Mouse (Mus musculus) kidney, embryonic 14.5 days (tissue): ENCODE data around the gene Zfp882. TPM values are rescaled to one million over a fixed set of nuclear protein-coding genes. Genes with fewer than 3 reads are reported as not detected.
"Not testable (repeated sequence)": the region's sequence is repeated elsewhere in the genome, so short reads cannot be mapped to it uniquely, and the experiment has no call there.

ENCODE experiments used
- ATAC-seq: fragments of 200-750 bp; cut with Nextera tagmentation; 2 replicates; pipeline ENCODE4 v1.8.0; 2017; ENCODE audit warnings: moderate number of reproducible peaks, mild to moderate bottlenecking, moderate TSS enrichment, moderate library complexity; ENCODE audit not compliant: low FRiP score, low TSS enrichment
- H3K27ac ChIP-seq: fragments of 300-500 bp; sonication (generic); 2 replicates; pipeline ENCODE4 v1.5.1; 2014; ENCODE audit warnings: low read depth, mild to moderate bottlenecking, low read length, moderate library complexity, mixed read lengths
- H3K27me3 ChIP-seq: fragments of 300-500 bp; sonication (generic); 2 replicates; pipeline ENCODE4 v1.6.1; 2014; ENCODE audit warnings: mild to moderate bottlenecking, low read length; ENCODE audit not compliant: control insufficient read depth, insufficient read depth
- H3K36me3 ChIP-seq: fragments of 300-500 bp; sonication (generic); 2 replicates; pipeline ENCODE4 v1.6.1; 2014; ENCODE audit warnings: low read length, mixed read lengths; ENCODE audit not compliant: control insufficient read depth, insufficient read depth
- H3K4me1 ChIP-seq: fragments of 300-500 bp; sonication (generic); 2 replicates; pipeline ENCODE4 v1.6.1; 2014; ENCODE audit warnings: low read length, mixed read lengths; ENCODE audit not compliant: control insufficient read depth, insufficient read depth
- H3K4me2 ChIP-seq: fragments of 300-500 bp; sonication (generic); replicated peaks from 2 replicates; pipeline ENCODE4 v1.6.1; 2014; ENCODE audit warnings: low read depth, mild to moderate bottlenecking, low read length
- H3K4me3 ChIP-seq: fragments of 300-500 bp; sonication (generic); 2 replicates; pipeline ENCODE4 v1.5.1; 2014; ENCODE audit warnings: mild to moderate bottlenecking, low read length
- H3K9ac ChIP-seq: fragments of 300-500 bp; sonication (generic); 2 replicates; pipeline ENCODE4 v1.6.1; 2014; ENCODE audit warnings: low read depth, mild to moderate bottlenecking, low read length, moderate library complexity
- H3K9me3 ChIP-seq: fragments of 300-500 bp; sonication (generic); 2 replicates; pipeline ENCODE4 v1.6.1; 2016; ENCODE audit warnings: low read length; ENCODE audit not compliant: control insufficient read depth
- WGBS: fragments of 180-500 bp; shearing (Covaris S2); extraction: QIAGEN DNeasy Blood & Tissue Kit; methylation state at CpG from one replicate; pipeline ENCODE4 v1.1.7; 2014; 5-methylcytosine and 5-hydroxymethylcytosine counted together
- polyA plus RNA-seq: library from polyadenylated mRNA; unstranded; fragments of >200 nt; fragmentation: Nextera tagmentation; extraction: Ambion mirVana; gene quantifications from 2 replicates; pipeline ENCODE4 v1.2.1, GENCODE M21; 2014

Zfp882 gene
- polyA plus RNA-seq, 1 experiment from 2014 or later = 10.5 TPM

DNA sequence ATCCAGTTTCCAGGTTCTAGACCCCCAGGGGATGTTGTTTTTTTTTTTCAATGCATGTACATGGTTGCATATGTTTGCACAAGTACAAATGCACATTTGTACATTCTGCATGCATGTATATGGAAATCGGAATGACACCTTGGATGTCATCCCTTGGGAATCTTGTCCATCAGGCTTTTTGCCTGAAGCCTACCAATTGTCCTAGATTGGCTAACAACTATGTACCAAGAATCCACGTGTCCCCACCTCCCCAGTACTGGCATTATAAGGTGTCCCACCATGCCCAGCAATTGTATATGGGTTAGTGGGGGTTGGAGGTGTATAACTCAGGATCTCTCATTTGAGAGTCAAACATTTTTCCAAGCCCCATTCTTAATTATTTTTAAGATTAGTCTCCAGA is 3.9 kb downstream of the Zfp882 start:
- 92% methylated on average over 2 of the region's 2 CpGs for WGBS
- Histone ChIP-seq H3K36me3 (peaks cover 16% of the 10 kb centered on the region; the same call in 1 of the 2 replicates), H3K9me3 (no peaks in the 10 kb centered on the region), H3K4me1 (no peaks in the 10 kb centered on the region), H3K27me3 (no peaks in the 10 kb centered on the region), H3K27ac (no peak overlapping the region), H3K4me2 (no peak overlapping the region), H3K4me3 (no peak overlapping the region), H3K9ac (no peak overlapping the region)
- no peak for ATAC-seq

DNA sequence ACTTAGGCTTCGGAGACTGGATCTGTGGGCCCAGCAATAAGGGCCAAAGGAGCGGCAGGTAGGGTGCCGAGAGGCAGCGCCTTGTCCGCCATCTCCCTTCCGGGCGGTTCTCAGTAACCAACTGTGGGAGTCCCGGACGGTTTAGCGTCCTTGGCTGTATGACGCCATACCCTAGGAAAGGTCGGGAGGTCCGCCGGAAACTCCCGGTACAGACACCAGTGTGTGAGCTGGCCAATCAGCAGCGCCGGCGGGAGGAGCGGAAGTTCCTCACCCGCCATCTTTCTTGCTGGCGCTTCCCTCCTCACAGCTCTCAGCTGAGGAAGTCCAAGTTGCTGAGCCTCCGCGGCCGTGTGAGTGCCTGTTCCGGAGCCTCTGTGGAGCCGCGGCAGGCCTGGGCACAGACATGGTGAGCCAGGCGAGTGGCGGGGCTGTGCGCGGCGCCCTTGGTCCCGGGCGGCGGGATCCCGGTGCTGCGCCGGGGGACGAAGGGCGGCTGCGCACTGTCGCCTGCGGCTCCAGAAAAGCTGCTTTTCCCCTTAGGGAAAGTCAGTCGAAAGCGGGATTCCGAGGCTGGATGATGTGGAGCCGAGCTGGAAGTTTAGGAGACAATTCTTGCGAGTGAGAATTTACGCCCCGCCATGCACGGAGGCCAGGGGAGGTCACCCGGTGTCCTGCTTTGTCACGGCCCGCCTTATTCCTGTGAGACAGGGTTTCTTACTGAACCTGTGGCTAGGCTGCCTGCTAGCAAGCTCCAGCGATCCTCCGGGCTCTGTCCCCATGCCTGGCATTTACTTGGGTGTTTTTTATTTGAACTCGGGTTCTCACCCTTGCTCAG is 14.4 kb downstream of the Zfp882 start:
- Histone ChIP-seq H3K4me3 (peak overlapping the region; percentile 72), H3K4me1 (no peaks in the 10 kb centered on the region), H3K9ac (peak overlapping the region; percentile 88), H3K27me3 (no peaks in the 10 kb centered on the region), H3K36me3 (no peaks in the 10 kb centered on the region; the same call in 1 of the 2 replicates), H3K27ac (peak overlapping the region; percentile 98), H3K4me2 (peak overlapping the region; percentile 62), H3K9me3 (no peaks in the 10 kb centered on the region)
- ATAC-seq = peak; percentile 100
- WGBS = under 1% methylated on average over 57 of the region's 57 CpGs

DNA sequence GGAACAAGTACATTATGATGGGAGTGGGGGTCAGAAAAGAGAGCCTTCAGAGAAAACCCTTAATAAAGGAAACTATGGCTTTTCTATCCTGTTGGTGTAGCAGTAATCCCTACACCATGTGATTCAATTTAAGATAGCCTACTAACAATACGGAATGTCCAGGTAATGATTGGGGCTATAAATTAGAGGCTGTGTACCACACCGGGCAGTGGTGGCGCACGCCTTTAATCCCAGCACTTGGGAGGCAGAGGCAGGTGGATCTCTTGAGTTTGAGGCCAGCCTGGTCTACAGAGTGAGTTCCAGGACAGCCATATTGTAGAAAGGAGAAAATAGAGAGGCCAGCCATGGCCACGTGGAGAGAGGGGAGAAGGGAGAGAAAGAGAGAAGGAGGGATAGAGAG is 17.4 kb downstream of the Zfp882 start:
- no peaks in the 10 kb centered on the region for H3K4me1 ChIP-seq
- no peak overlapping the region for H3K9ac ChIP-seq
- H3K4me3 ChIP-seq = no peak overlapping the region
- no peak for ATAC-seq
- no peaks in the 10 kb centered on the region for H3K9me3 ChIP-seq
- 94% methylated on average over 5 of the region's 5 CpGs for WGBS
- no peak overlapping the region for H3K4me2 ChIP-seq
- H3K27me3 ChIP-seq = no peaks in the 10 kb centered on the region
- H3K36me3 ChIP-seq = peaks cover 19% of the 10 kb centered on the region
- no peak overlapping the region for H3K27ac ChIP-seq

DNA sequence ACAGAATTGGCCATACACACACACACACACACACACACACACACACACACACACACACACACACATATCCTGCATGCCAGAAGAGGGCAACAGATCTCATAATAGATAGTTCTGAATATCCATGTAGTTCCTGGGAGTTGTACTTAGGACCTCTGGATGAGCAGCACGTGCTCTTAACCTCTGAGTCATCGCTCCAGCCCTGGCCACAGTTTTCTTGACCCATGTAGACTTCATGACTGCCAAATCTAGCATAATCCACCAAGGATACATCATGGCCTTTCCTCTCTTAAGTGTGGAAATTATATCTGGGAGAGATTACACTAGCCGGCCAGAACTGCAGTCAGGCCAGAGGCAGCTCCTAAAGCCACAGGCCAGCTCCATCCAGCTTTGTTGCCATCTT is 18.1 kb downstream of the Zfp882 start:
- H3K9ac ChIP-seq = no peak overlapping the region
- no peaks in the 10 kb centered on the region for H3K27me3 ChIP-seq
- no peak overlapping the region for H3K4me3 ChIP-seq
- no peaks in the 10 kb centered on the region for H3K4me1 ChIP-seq
- no peak for ATAC-seq
- 0 out of 2 replicates have a peak, but pooled peaks cover 2% of the 10 kb centered on the region for H3K9me3 ChIP-seq
- H3K4me2 ChIP-seq = no peak overlapping the region
- no peak overlapping the region for H3K27ac ChIP-seq
- 95% methylated on average over 3 of the region's 3 CpGs for WGBS
- peaks cover 25% of the 10 kb centered on the region for H3K36me3 ChIP-seq

DNA sequence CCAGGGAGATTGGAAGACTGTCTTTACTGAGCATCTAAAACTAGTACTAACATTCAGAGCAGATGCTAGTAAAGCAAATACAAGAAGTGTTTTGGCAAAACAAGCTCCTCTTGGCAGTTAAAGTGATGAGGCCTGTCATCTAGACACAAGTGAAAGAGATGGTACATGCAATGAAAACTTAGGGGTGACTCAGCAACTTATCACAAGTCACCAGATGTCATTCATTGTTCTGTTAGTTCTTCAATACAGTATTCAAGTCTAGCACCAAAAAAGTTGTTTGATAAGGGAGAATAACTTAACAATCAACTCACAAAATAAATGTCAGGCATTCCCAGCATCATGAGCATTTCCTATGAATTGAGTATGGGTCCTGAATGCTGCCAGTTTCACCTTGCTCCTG is 19.4 kb downstream of the Zfp882 start:
- ATAC-seq = no peak
- H3K27me3 ChIP-seq = no peaks in the 10 kb centered on the region
- H3K4me3 ChIP-seq = no peak overlapping the region
- H3K9me3 ChIP-seq = 0 out of 2 replicates have a peak, but pooled peaks cover 3% of the 10 kb centered on the region
- no peaks in the 10 kb centered on the region for H3K4me1 ChIP-seq
- H3K9ac ChIP-seq = no peak overlapping the region
- no peak overlapping the region for H3K27ac ChIP-seq
- H3K4me2 ChIP-seq = no peak overlapping the region
- peaks cover 29% of the 10 kb centered on the region for H3K36me3 ChIP-seq

DNA sequence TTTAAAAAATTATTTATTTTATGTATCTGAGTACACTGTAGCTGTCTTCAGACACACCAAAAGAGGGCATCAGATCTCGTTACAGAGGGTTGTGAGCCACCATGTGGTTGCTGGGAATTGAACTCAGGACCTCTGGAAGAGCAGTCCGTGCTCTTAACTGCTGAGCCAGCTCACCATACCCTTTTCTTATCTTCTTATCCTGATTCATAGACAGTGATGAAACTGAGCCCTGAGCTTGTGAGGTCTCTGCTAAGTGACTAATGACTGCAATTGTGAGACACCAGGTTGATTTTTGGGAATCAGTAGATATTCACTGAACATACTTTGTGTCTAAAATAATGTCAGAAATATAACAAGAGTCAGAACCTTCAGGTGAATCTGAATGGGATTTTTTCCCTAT is 29.6 kb downstream of the Zfp882 start:
- H3K27ac ChIP-seq, H3K36me3 ChIP-seq, H3K4me3 ChIP-seq, H3K9me3 ChIP-seq, ATAC-seq, H3K4me1 ChIP-seq, H3K4me2 ChIP-seq, H3K9ac ChIP-seq, H3K27me3 ChIP-seq: not testable (repeated sequence)
- 86% methylated on average over 2 of the region's 2 CpGs for WGBS

DNA sequence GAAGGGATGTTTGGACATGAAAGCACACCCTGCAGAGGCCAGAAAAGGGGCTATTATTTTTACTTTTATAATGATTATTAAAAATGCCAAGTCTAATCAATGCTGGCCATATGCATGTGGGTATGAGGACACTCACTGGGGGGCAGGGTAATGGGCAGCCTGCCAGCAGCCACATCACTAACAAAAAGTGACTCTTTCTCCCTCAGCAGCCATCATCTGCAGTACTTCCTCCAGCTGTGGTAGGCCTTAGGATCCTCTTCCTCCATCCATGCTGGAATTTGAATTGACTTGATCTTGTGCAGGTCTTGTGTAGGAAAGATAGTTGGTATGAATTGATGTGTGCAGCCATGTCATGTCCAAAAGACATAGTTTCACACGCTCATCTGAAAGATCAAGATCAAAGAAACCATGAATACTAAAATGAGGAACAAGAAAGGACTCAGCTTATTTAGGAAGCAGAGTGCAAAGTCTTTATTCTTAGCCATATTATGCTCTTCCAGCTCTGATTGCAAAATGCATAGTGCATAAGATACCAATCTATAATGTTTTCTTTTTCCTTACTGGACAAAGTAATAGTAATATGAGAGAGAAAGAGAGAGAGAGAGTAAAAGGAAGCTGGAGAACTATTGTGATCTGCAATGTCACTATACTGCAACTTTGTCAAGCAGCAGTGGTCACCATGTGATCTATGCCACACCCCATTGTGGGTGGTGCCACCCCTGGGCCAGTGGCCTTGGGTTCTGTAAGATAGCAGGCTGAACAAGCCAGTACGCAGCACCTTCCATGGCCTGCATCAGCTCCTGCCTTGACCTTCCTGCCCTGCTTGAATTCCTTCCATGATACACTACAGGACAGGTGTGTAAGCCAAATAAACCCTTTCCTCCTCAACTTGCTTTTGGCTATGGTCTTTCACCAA is 32.1 kb downstream of the Zfp882 start:
- no peak overlapping the region for H3K4me3 ChIP-seq
- no peak overlapping the region for H3K9ac ChIP-seq
- no peaks in the 10 kb centered on the region for H3K27me3 ChIP-seq
- no peaks in the 10 kb centered on the region for H3K9me3 ChIP-seq
- no peak overlapping the region for H3K27ac ChIP-seq
- no peaks in the 10 kb centered on the region for H3K36me3 ChIP-seq
- 81% methylated on average over 2 of the region's 2 CpGs for WGBS
- no peaks in the 10 kb centered on the region for H3K4me1 ChIP-seq
- no peak overlapping the region for H3K4me2 ChIP-seq
- ATAC-seq = no peak

DNA sequence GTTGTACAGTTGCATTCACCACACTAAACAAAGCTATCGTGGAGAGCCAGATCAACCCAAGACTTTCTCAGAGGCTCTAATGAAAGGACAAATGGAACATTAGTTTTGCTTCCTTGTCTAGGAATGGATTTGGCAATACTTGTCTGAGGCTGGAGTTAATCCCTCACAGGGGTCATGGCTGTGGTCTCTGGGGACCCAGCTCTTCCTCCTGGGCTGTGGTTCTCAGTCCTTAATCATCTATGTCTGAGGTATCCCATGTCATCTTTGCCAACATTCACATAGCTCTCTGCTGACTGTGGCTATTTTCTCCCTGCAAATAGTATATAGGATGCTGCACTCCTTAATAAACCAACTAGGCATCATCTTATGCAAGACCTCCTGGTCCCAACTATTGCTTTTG is 33.4 kb downstream of the Zfp882 start:
- H3K9me3 ChIP-seq = no peaks in the 10 kb centered on the region
- no peak overlapping the region for H3K4me2 ChIP-seq
- 81% methylated on average over 1 of the region's 1 CpGs for WGBS
- no peak for ATAC-seq
- H3K4me3 ChIP-seq = no peak overlapping the region
- H3K4me1 ChIP-seq = no peaks in the 10 kb centered on the region
- H3K27ac ChIP-seq = no peak overlapping the region
- H3K27me3 ChIP-seq = no peaks in the 10 kb centered on the region
- H3K36me3 ChIP-seq = no peaks in the 10 kb centered on the region
- no peak overlapping the region for H3K9ac ChIP-seq

DNA sequence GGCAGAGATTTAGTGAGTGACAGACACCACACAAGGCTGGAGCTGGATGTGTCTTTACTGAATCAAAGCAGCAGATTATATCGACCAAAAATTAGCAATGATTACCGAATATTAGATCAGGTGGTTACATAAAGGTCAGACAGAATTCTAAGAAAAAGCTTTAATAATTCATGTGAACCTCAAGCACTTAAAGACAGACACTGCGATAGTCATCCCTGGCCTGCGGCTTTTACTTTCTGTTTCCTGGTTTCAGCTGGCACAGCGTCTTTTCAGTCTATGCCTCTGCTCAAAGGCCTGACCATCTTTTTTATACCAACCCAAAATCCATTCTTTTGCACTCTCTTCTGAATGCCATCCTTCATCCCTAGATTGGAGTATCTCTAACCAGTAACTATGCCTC is 40.2 kb downstream of the Zfp882 start:
- ATAC-seq = no peak
- Histone ChIP-seq H3K27me3 (no peaks in the 10 kb centered on the region), H3K4me3 (no peak overlapping the region), H3K4me1 (0 out of 2 replicates have a peak, but pooled peaks cover 4% of the 10 kb centered on the region), H3K36me3 (no peaks in the 10 kb centered on the region), H3K27ac (no peak overlapping the region), H3K9me3 (no peaks in the 10 kb centered on the region), H3K4me2 (no peak overlapping the region), H3K9ac (no peak overlapping the region)
- WGBS = 89% methylated on average over 5 of the region's 5 CpGs
